Mouse (Mus musculus) Patski (cell line): ENCODE measurements around the gene Hyal1. TPM values are rescaled to one million over a fixed set of nuclear protein-coding genes. Genes with fewer than 3 reads are reported as not detected.
A peak's percentile ranks its signal among the peaks of the same experiment; 100 is the strongest.
"Not testable (repeated sequence)": the region's sequence is repeated elsewhere in the genome, so short reads cannot be mapped to it uniquely, and the experiment has no call there.

ENCODE experiments used
- ATAC-seq: fragments of 100-300 bp; one replicate; pipeline ENCODE4 v1.8.0; 2021
- CTCF ChIA-PET: fragments of 350-600 bp; sonication (Branson Sonifier 250); formaldehyde crosslinking; loops from one replicate; lab custom pipeline; 2022; ENCODE audit warnings: inconsistent platforms; lab: Charles Lee
- POLR2A ChIA-PET: fragments of 350-600 bp; sonication (Branson Sonifier 250); formaldehyde crosslinking; loops from one replicate; lab custom pipeline; 2022; ENCODE audit warnings: antibody characterized with exemption, inconsistent platforms; lab: Charles Lee
- DNase-seq: peaks from one replicate; pipeline ENCODE4 v3.0.0-alpha.2; 2011; ENCODE audit warnings: low read depth, low spot score
- H3K27me3 ChIP-seq: fragments of 371-371 bp; one replicate; pipeline ENCODE4 v1.5.1; 2021
- CTCF ChIP-seq: fragments of 100-300 bp; IDR thresholded peaks from one replicate; pipeline ENCODE4 v1.5.1; 2021
- in situ Hi-C: fragments of 300-500 bp; cut with MboI; formaldehyde crosslinking; loops from 3 replicates; pipeline ENCODE4 v1.11.1; 2018; ENCODE audit warnings: low pct_unique_long_range_greater_than_20kb, mixed read lengths
- polyA plus RNA-seq: library from polyadenylated mRNA; unstranded; gene quantifications from one replicate; pipeline ENCODE4 v1.2.3, GENCODE M21; 2021

The Hyal1 gene
- polyA plus RNA-seq, 1 experiment from 2014 or later: 1.2 TPM

DNA sequence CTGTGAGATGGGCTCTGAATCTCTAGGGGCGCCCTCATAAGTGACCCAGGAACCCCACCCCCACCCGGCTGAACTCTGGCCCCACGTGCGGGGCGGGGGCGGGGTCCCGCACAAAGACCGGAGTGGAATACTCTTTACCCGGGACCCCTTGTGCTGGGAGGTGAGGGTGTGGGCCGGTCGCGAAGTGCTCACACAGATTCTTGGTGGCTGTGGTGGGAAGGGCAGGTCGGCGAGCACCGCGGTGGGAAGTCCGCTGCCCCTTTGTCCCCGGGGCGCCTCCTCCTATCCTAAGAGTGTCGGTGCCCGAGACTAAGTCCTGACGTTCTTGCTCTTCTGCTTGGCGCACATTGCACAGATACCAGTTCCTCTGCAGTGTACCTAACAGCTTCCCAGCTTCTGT lies 7.5 kb upstream of the Hyal1 start:
- H3K27me3 ChIP-seq: no peaks in the 10 kb centered on the region
- in situ Hi-C loops: no loop called here
- DNase-seq: no peak
- POLR2A ChIA-PET: interaction anchor here (0.6 to 1.3 kb wide), 4 partner anchors 10 to 166 kb away, joined by 3 to 8 read pairs (median 4); partner anchors contain the start of genes Hyal3 and Ifrd2
- TF ChIP-seq CTCF: no peak
- CTCF ChIA-PET: interaction anchor here (2.0 to 4.3 kb wide), 3 partner anchors 10 to 76 kb away, joined by 5 to 19 read pairs (median 8); partner anchors contain the start of genes Hyal3, Ifrd2 and Naa80
- peak; percentile 13 for ATAC-seq

DNA sequence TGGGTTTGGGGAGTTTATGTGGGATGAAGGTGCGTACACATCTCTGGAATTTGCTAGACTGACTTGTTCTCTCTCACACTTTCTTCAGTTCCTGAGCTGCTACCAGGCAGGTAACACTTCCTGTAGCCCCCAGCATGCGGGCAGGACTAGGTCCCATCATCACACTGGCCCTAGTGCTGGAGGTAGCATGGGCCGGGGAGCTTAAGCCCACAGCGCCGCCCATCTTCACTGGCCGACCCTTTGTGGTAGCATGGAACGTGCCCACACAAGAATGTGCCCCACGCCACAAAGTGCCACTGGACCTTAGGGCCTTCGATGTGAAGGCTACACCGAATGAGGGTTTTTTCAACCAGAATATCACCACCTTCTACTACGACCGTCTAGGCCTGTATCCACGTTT lies 6.7 kb upstream of the Hyal1 start:
- in situ Hi-C loops: no loop called here
- no peak for TF ChIP-seq CTCF
- H3K27me3 ChIP-seq: no peaks in the 10 kb centered on the region
- ChIA-PET CTCF (interaction anchor here (0.6 to 4.3 kb wide), 4 partner anchors 10 to 75 kb away, joined by 3 to 19 read pairs (median 6); partner anchors contain the start of genes Hyal3, Ifrd2 and Naa80), POLR2A (interaction anchor here (0.6 to 1.3 kb wide), 3 partner anchors 10 to 165 kb away, joined by 3 to 8 read pairs (median 3); partner anchors contain the start of gene Hyal3)
- DNase-seq (no peak), ATAC-seq (no peak)

DNA sequence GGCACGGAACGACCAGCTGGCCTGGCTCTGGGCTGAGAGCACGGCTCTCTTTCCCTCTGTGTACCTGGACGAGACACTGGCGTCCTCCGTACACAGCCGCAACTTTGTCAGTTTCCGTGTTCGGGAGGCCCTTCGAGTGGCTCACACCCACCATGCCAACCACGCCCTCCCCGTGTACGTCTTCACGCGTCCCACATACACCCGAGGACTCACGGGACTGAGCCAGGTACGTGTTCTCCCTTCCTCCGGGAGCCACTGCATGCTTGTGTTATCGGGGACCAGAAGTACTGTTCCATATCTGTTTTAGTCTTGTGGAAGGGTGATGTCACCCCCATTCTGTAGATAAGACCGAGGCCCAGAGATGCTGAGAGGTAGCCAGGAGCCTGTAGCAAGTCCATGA lies 5.9 kb upstream of the Hyal1 start:
- DNase-seq (no peak), ATAC-seq (no peak)
- in situ Hi-C loops: no loop called here
- CTCF ChIA-PET: interaction anchor here (4.3 kb wide), 1 partner anchor 9 kb away, joined by 19 read pairs; the partner anchor contains the start of genes Hyal3 and Naa80
- no peaks in the 10 kb centered on the region for H3K27me3 ChIP-seq
- TF ChIP-seq CTCF: no peak
- POLR2A ChIA-PET: interaction anchor here (1.3 kb wide), 1 partner anchor 10 kb away, joined by 8 read pairs; the partner anchor contains the start of gene Hyal3

DNA sequence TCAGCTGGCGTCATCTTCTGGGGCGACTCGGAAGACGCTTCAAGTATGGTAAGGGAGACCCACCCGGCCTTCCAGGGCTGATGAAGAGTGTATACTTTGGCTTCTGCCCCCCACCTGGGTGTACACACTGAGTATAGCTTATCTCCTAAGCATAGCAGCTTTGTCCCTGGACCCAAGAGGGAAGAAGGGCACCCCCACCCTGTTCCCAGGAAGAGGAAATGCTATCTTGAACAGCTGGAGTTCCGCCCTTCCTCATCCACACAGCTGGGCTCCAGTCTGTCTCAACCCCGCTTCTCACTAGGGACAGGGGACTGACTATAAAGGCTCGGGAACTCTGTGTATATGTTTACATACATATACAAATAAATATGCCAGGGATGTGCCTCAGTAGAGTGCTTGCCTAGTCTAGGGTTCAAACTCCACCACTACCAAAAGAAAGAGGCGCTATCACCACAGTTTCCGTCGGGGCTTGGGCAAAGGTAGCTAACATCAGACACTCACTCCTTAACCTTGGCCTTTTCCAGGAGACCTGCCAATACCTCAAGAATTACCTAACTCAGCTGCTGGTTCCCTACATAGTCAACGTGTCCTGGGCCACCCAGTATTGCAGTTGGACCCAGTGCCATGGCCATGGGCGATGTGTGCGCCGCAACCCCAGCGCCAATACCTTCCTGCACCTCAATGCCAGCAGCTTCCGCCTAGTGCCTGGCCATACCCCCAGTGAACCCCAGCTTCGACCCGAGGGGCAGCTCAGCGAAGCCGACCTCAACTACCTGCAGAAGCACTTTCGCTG lies 5.0 kb upstream of the Hyal1 start:
- ChIA-PET POLR2A (interaction anchor here (0.7 kb wide), 1 partner anchor 9 kb away, joined by 3 read pairs; the partner anchor contains the start of gene Tusc2), CTCF (interaction anchor here (1.9 to 4.3 kb wide), 2 partner anchors 8 to 72 kb away, joined by 7 to 19 read pairs; partner anchors contain the start of genes Hyal3 and Naa80)
- no peaks in the 10 kb centered on the region for H3K27me3 ChIP-seq
- no peak for TF ChIP-seq CTCF
- DNase-seq (no peak), ATAC-seq (no peak)
- in situ Hi-C loops: no loop called here

- POLR2A ChIA-PET: interaction anchor here (0.7 kb wide), 1 partner anchor 9 kb away, joined by 3 read pairs; the partner anchor contains the start of gene Tusc2
- ATAC-seq: no peak
- no peak for DNase-seq
- TF ChIP-seq CTCF: no peak
- H3K27me3 ChIP-seq: no peaks in the 10 kb centered on the region
- CTCF ChIA-PET: interaction anchor here (1.9 kb wide), 1 partner anchor 72 kb away, joined by 7 read pairs; no protein-coding TSS in a partner anchor
- in situ Hi-C loops: no loop called here
Measured at GRCm38 (mm10) chr9:107572327-107572662, 4.4 kb upstream of the Hyal1 start.

DNA sequence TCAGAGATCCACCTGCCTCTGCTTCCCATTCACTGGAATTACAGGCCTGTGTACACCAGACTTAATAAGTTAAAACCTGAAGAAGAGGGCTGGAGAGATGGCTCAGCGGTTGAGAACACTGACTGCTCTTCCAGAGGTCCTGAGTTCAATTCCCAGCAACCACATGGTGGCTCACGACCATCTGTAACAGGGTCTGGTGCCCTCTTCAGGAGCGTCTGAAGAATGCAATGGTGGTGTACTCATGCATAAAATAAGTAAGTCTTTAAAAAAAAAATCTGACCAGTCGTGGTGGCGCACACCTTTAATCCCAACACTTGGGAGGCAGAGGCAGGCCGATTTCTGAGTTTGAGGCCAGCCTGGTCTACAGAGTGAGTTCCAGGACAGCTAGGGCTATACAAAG lies 3.0 kb upstream of the Hyal1 start:
- CTCF ChIA-PET: interaction anchor here (1.3 kb wide), 1 partner anchor 72 kb away, joined by 3 read pairs; no protein-coding TSS in a partner anchor
- POLR2A ChIA-PET: not testable (repeated sequence)

GRCm38 (mm10) chr9:107575579-107576356 lies 959 bp upstream of the Hyal1 start:
- TF ChIP-seq CTCF: no peak
- POLR2A ChIA-PET: interaction anchor here (0.8 to 1.2 kb wide), 2 partner anchors 18 to 19 kb away, joined by 3 read pairs; no protein-coding TSS in a partner anchor
- no peaks in the 10 kb centered on the region for H3K27me3 ChIP-seq
- ATAC-seq (no peak), DNase-seq (no peak)
- in situ Hi-C loops: no loop called here
- CTCF ChIA-PET: interaction anchor here (1.1 kb wide), 1 partner anchor 10 kb away, joined by 3 read pairs; no protein-coding TSS in a partner anchor

More for the DNA sequence above, 3.0 kb upstream of the Hyal1 start:
- ATAC-seq, H3K27me3 ChIP-seq, DNase-seq, in situ Hi-C loops: not testable (repeated sequence)

DNA sequence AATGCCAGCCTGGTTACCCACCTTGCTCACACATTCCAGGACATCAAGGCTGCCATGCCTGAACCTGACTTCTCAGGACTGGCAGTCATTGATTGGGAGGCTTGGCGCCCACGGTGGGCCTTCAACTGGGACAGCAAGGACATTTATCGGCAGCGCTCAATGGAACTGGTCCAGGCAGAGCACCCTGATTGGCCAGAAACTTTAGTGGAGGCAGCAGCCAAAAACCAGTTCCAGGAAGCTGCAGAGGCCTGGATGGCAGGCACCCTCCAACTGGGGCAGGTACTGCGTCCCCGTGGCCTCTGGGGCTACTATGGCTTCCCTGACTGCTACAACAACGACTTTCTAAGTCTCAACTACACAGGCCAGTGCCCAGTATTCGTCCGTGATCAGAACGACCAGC lies 1.1 kb downstream of the Hyal1 start:
- in situ Hi-C loops: no loop called here
- DNase-seq (no peak), ATAC-seq (no peak)
- ChIA-PET CTCF (interaction anchor here (2.8 kb wide), 1 partner anchor 12 kb away, joined by 9 read pairs; no protein-coding TSS in a partner anchor), POLR2A (no interaction called here)
- no peak for TF ChIP-seq CTCF
- no peaks in the 10 kb centered on the region for H3K27me3 ChIP-seq

DNA sequence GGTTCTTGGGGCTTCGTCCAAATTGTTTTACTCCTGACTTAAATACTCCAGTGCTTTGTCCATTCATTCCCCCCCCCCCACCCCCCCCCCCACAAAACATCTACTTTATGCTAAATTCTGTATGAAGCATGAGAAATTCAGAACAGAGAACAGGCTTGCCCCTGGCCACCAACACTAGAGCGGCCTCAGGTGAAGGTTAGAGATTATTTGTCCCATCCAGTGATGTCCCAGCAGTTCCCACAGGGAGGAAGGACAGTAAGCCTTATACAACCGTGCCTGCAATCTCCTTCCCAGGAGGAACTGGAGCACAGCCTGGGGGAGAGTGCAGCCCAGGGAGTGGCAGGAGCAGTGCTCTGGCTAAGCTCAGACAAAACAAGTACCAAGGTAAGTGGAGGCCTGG lies 1.9 kb downstream of the Hyal1 start, which contains the start of gene Naa80:
Gene Naa80, plus strand, starts transcription at position 301 of the 400 bp plus-strand sequence.
- no peak for DNase-seq
- no peak for TF ChIP-seq CTCF
- POLR2A ChIA-PET: interaction anchor here (1.2 kb wide), 1 partner anchor 9 kb away, joined by 4 read pairs; the partner anchor contains the start of gene Ifrd2
- no peak for ATAC-seq
- CTCF ChIA-PET: interaction anchor here (2.8 to 2.9 kb wide), 2 partner anchors 9 to 13 kb away, joined by 9 to 19 read pairs; partner anchors contain the start of gene Hyal2
- H3K27me3 ChIP-seq: no peaks in the 10 kb centered on the region
- in situ Hi-C loops: no loop called here
